Mouse (Mus musculus): ENCODE measurements around the gene Dhdh.
"Not testable (repeated sequence)": the region's sequence is repeated elsewhere in the genome, so short reads cannot be mapped to it uniquely, and the experiment has no call there.

Gene Dhdh

GRCm38 (mm10) chr7:45520605-45521004 lies 32.0 kb upstream of the Dhdh start:
- no peak for DNase-seq (ENCODE audit: low read depth, low spot score)
- Histone ChIP-seq H3K27me3 (ENCODE audit: control insufficient read depth, insufficient read depth, low read length, poor library complexity, severe bottlenecking) (no peaks in the 10 kb centered on the region), H3K36me3 (ENCODE audit: control insufficient read depth, insufficient read depth, low read length, poor library complexity, severe bottlenecking) (no peaks in the 10 kb centered on the region)

GRCm38 (mm10) chr7:45519345-45520120 lies 30.9 kb upstream of the Dhdh start:
- Histone ChIP-seq H3K36me3 (ENCODE audit: control insufficient read depth, insufficient read depth, low read length, poor library complexity, severe bottlenecking) (no peaks in the 10 kb centered on the region), H3K27me3 (ENCODE audit: control insufficient read depth, insufficient read depth, low read length, poor library complexity, severe bottlenecking) (no peaks in the 10 kb centered on the region)
- DNase-seq (ENCODE audit: low read depth, low spot score), result peak; percentile 24

- no peak for DNase-seq (ENCODE audit: low read depth, low spot score)
- H3K27me3 ChIP-seq (ENCODE audit: control insufficient read depth, insufficient read depth, low read length, poor library complexity, severe bottlenecking), result no peaks in the 10 kb centered on the region
- H3K36me3 ChIP-seq (ENCODE audit: control insufficient read depth, insufficient read depth, low read length, poor library complexity, severe bottlenecking), result no peaks in the 10 kb centered on the region
These were observed 30.0 kb upstream of the Dhdh start for GRCm38 (mm10) chr7:45518618-45519017.

GRCm38 (mm10) chr7:45516846-45517245 lies 28.2 kb upstream of the Dhdh start:
- not testable (repeated sequence) for DNase-seq (ENCODE audit: low read depth, low spot score); H3K36me3 ChIP-seq (ENCODE audit: control insufficient read depth, insufficient read depth, low read length, poor library complexity, severe bottlenecking); H3K27me3 ChIP-seq (ENCODE audit: control insufficient read depth, insufficient read depth, low read length, poor library complexity, severe bottlenecking)

GRCm38 (mm10) chr7:45515436-45515835 lies 26.8 kb upstream of the Dhdh start:
- Histone ChIP-seq H3K36me3 (ENCODE audit: control insufficient read depth, insufficient read depth, low read length, poor library complexity, severe bottlenecking) (no peaks in the 10 kb centered on the region), H3K27me3 (ENCODE audit: control insufficient read depth, insufficient read depth, low read length, poor library complexity, severe bottlenecking) (no peaks in the 10 kb centered on the region)
- no peak for DNase-seq (ENCODE audit: low read depth, low spot score)

- no peaks in the 10 kb centered on the region for H3K36me3 ChIP-seq (ENCODE audit: control insufficient read depth, insufficient read depth, low read length, poor library complexity, severe bottlenecking)
- H3K27me3 ChIP-seq (ENCODE audit: control insufficient read depth, insufficient read depth, low read length, poor library complexity, severe bottlenecking), result no peaks in the 10 kb centered on the region
- no peak for DNase-seq (ENCODE audit: low read depth, low spot score)
These were observed 25.8 kb upstream of the Dhdh start for GRCm38 (mm10) chr7:45514411-45514810.

GRCm38 (mm10) chr7:45509912-45510787 lies 21.5 kb upstream of the Dhdh start, which contains the start of gene Nucb1:
Gene Nucb1, minus strand, starts transcription at chr7:45510406.
- Histone ChIP-seq H3K27me3 (ENCODE audit: control insufficient read depth, insufficient read depth, low read length, poor library complexity, severe bottlenecking) (no peaks in the 10 kb centered on the region), H3K36me3 (ENCODE audit: control insufficient read depth, insufficient read depth, low read length, poor library complexity, severe bottlenecking) (no peaks in the 10 kb centered on the region)
- DNase-seq (ENCODE audit: low read depth, low spot score), result peak; percentile 93

GRCm38 (mm10) chr7:45509181-45509882 lies 20.7 kb upstream of the Dhdh start:
- H3K36me3 ChIP-seq (ENCODE audit: control insufficient read depth, insufficient read depth, low read length, poor library complexity, severe bottlenecking), result no peaks in the 10 kb centered on the region
- H3K27me3 ChIP-seq (ENCODE audit: control insufficient read depth, insufficient read depth, low read length, poor library complexity, severe bottlenecking), result no peaks in the 10 kb centered on the region
- DNase-seq (ENCODE audit: low read depth, low spot score), result no peak

- no peak for DNase-seq (ENCODE audit: low read depth, low spot score)
- Histone ChIP-seq H3K36me3 (ENCODE audit: control insufficient read depth, insufficient read depth, low read length, poor library complexity, severe bottlenecking) (no peaks in the 10 kb centered on the region), H3K27me3 (ENCODE audit: control insufficient read depth, insufficient read depth, low read length, poor library complexity, severe bottlenecking) (no peaks in the 10 kb centered on the region)
These were observed 20.0 kb upstream of the Dhdh start for GRCm38 (mm10) chr7:45508561-45508960.

- H3K27me3 ChIP-seq (ENCODE audit: control insufficient read depth, insufficient read depth, low read length, poor library complexity, severe bottlenecking), result no peaks in the 10 kb centered on the region
- DNase-seq (ENCODE audit: low read depth, low spot score), result no peak
- no peaks in the 10 kb centered on the region for H3K36me3 ChIP-seq (ENCODE audit: control insufficient read depth, insufficient read depth, low read length, poor library complexity, severe bottlenecking)
These were observed 19.0 kb upstream of the Dhdh start for GRCm38 (mm10) chr7:45507583-45507982.

- peaks cover 2% of the 10 kb centered on the region for H3K36me3 ChIP-seq (ENCODE audit: control insufficient read depth, insufficient read depth, low read length, poor library complexity, severe bottlenecking)
- H3K27me3 ChIP-seq (ENCODE audit: control insufficient read depth, insufficient read depth, low read length, poor library complexity, severe bottlenecking), result no peaks in the 10 kb centered on the region
- DNase-seq (ENCODE audit: low read depth, low spot score), result no peak
These were observed 9.8 kb upstream of the Dhdh start for GRCm38 (mm10) chr7:45498427-45498826.

- Histone ChIP-seq H3K36me3 (ENCODE audit: control insufficient read depth, insufficient read depth, low read length, poor library complexity, severe bottlenecking) (peaks cover 2% of the 10 kb centered on the region), H3K27me3 (ENCODE audit: control insufficient read depth, insufficient read depth, low read length, poor library complexity, severe bottlenecking) (no peaks in the 10 kb centered on the region)
- no peak for DNase-seq (ENCODE audit: low read depth, low spot score)
These were observed 5.9 kb upstream of the Dhdh start for GRCm38 (mm10) chr7:45494548-45494947.

GRCm38 (mm10) chr7:45492951-45493350 lies 4.3 kb upstream of the Dhdh start:
- no peak for DNase-seq (ENCODE audit: low read depth, low spot score)
- Histone ChIP-seq H3K36me3 (ENCODE audit: control insufficient read depth, insufficient read depth, low read length, poor library complexity, severe bottlenecking) (no peaks in the 10 kb centered on the region; the same call in none of the 2 replicates), H3K27me3 (ENCODE audit: control insufficient read depth, insufficient read depth, low read length, poor library complexity, severe bottlenecking) (no peaks in the 10 kb centered on the region)

- DNase-seq (ENCODE audit: low read depth, low spot score), result no peak
- Histone ChIP-seq H3K27me3 (ENCODE audit: control insufficient read depth, insufficient read depth, low read length, poor library complexity, severe bottlenecking) (no peaks in the 10 kb centered on the region), H3K36me3 (ENCODE audit: control insufficient read depth, insufficient read depth, low read length, poor library complexity, severe bottlenecking) (no peaks in the 10 kb centered on the region; the same call in none of the 2 replicates)
These were observed 3.7 kb upstream of the Dhdh start for GRCm38 (mm10) chr7:45492225-45492844.
